Mouse (Mus musculus) stomach, embryonic 14.5 days (tissue): ENCODE data around the gene Eci2. TPM values are rescaled to one million over a fixed set of nuclear protein-coding genes. Genes with fewer than 3 reads are reported as not detected.
A peak's percentile ranks its signal among the peaks of the same experiment; 100 is the strongest.
"Not testable (repeated sequence)": the region's sequence is repeated elsewhere in the genome, so short reads cannot be mapped to it uniquely, and the experiment has no call there.

Source experiments
- ATAC-seq: fragments of 200-750 bp; cut with Nextera tagmentation; 2 replicates; pipeline ENCODE4 v1.8.0; 2017; ENCODE audit warnings: low read depth, moderate TSS enrichment; ENCODE audit not compliant: insufficient number of reproducible peaks, insufficient read depth, low FRiP score
- H3K27ac ChIP-seq: fragments of 300-500 bp; sonication (generic); 2 replicates; pipeline ENCODE4 v1.5.1; 2014; ENCODE audit warnings: mild to moderate bottlenecking, low read length, moderate library complexity, mixed read lengths
- H3K27me3 ChIP-seq: fragments of 300-500 bp; sonication (generic); 2 replicates; pipeline ENCODE4 v1.6.1; 2014; ENCODE audit warnings: low read length, control low read depth, mixed read lengths; ENCODE audit not compliant: control insufficient read depth, insufficient read depth
- H3K36me3 ChIP-seq: fragments of 300-500 bp; sonication (generic); 2 replicates; pipeline ENCODE4 v1.6.1; 2014; ENCODE audit warnings: mild to moderate bottlenecking, control low read depth, low read length, moderate library complexity, mixed read lengths; ENCODE audit not compliant: control insufficient read depth, insufficient read depth
- H3K4me1 ChIP-seq: fragments of 300-500 bp; sonication (generic); 2 replicates; pipeline ENCODE4 v1.6.1; 2014; ENCODE audit warnings: low read length, control low read depth, mixed read lengths; ENCODE audit not compliant: control insufficient read depth, insufficient read depth
- H3K4me2 ChIP-seq: fragments of 300-500 bp; sonication (generic); replicated peaks from 2 replicates; pipeline ENCODE4 v1.6.1; 2014; ENCODE audit warnings: low read depth, low read length, control low read depth
- H3K4me3 ChIP-seq: fragments of 300-500 bp; sonication (generic); 2 replicates; pipeline ENCODE4 v1.5.1; 2014; ENCODE audit warnings: low read depth, low read length, control low read depth
- H3K9ac ChIP-seq: fragments of 300-500 bp; sonication (generic); replicated peaks from 2 replicates; pipeline ENCODE4 v1.6.1; 2014; ENCODE audit warnings: low read depth, mild to moderate bottlenecking, control low read depth, low read length, moderate library complexity, mixed read lengths
- H3K9me3 ChIP-seq: fragments of 300-500 bp; sonication (generic); 2 replicates; pipeline ENCODE4 v1.6.1; 2016; ENCODE audit warnings: low read depth, low read length, control low read depth; ENCODE audit not compliant: control insufficient read depth
- WGBS: fragments of 180-500 bp; shearing (Covaris S2); extraction: QIAGEN DNeasy Blood & Tissue Kit; methylation state at CpG from one replicate; pipeline ENCODE4 v1.1.7; 2014; 5-methylcytosine and 5-hydroxymethylcytosine counted together
- polyA plus RNA-seq: library from polyadenylated mRNA; unstranded; fragments of >200 nt; fragmentation: Nextera tagmentation; extraction: Ambion mirVana; gene quantifications from 2 replicates; pipeline ENCODE4 v1.2.1, GENCODE M21; 2014

Eci2 gene
- polyA plus RNA-seq, 1 experiment from 2014 or later = 154 TPM

DNA sequence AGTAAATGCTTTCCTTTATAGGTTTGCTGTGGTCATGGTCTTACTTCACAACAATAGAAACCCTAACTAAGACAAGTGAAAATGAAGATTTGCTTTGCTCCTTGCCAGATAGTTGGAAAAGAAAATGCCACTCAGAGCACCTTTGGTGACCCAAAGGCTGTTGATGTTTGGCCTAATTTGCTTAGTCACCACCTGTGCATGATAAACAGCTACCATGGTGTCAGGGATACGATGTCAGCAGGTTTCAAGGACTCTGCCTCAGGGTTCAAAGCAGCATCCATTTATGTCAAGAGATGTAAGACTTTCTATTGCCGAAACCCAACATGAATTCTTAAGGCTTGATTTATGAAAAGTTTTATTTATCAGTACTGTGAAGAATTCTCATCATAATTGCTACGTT is 49.5 kb downstream of the Eci2 start:
- Histone ChIP-seq H3K4me3 (no peak overlapping the region), H3K27ac (no peak overlapping the region), H3K9ac (no peak overlapping the region), H3K4me2 (no peak overlapping the region), H3K4me1 (no peaks in the 10 kb centered on the region), H3K9me3 (no peaks in the 10 kb centered on the region), H3K36me3 (peaks cover 32% of the 10 kb centered on the region), H3K27me3 (no peaks in the 10 kb centered on the region)
- ATAC-seq = no peak
- WGBS = 89% methylated on average over 3 of the region's 3 CpGs

DNA sequence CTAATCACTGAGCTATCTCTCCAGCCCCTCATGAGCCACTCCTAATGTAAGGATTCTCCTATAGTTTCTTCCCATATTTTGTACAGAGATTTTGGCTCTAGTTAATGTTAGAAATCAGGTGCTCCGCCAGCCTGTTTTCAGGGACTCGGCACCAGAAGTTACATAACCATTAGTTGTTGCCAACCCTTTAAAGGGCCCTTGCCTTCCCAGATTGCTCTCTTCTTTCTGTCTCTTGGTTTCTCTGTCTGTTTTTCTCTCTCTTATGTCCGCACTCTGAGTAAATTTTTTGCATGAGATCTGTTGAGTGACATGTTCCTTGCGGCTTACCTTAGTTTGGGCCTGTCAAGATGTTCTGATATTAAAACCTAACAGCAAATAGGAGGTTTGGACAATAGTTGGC is 50.8 kb downstream of the Eci2 start:
- WGBS = 88% methylated on average over 4 of the region's 4 CpGs
- H3K4me2 ChIP-seq = no peak overlapping the region
- no peaks in the 10 kb centered on the region for H3K27me3 ChIP-seq
- no peak overlapping the region for H3K9ac ChIP-seq
- no peak overlapping the region for H3K4me3 ChIP-seq
- no peaks in the 10 kb centered on the region for H3K9me3 ChIP-seq
- no peak for ATAC-seq
- H3K36me3 ChIP-seq = peaks cover 29% of the 10 kb centered on the region
- no peak overlapping the region for H3K27ac ChIP-seq
- no peaks in the 10 kb centered on the region for H3K4me1 ChIP-seq

DNA sequence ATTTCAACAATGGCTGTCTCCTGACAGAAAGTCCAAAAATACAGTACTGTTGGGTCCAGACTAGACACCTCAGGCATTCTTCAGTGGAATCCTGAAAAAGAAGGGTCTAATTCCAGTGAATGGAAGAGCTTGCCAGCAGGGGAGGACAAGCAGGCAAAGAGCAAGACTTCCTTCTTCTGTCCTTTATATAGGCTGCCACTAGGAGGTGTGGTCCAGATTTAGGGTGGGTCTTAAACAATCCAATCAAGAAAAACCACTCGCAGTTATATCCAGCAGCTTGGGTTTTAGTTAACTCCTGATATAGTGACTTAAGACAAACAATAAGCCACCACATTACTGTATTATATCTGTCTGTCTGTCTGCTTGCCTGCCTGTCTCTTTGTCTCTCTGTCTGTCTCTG is 53.1 kb downstream of the Eci2 start:
- Histone ChIP-seq H3K36me3 (peaks cover 10% of the 10 kb centered on the region), H3K9ac (no peak overlapping the region), H3K9me3 (no peaks in the 10 kb centered on the region), H3K27ac (no peak overlapping the region), H3K4me1 (no peaks in the 10 kb centered on the region), H3K4me2 (no peak overlapping the region), H3K4me3 (no peak overlapping the region), H3K27me3 (no peaks in the 10 kb centered on the region)
- WGBS = 47% methylated on average over 1 of the region's 1 CpGs
- ATAC-seq = no peak

GRCm38 (mm10) chr13:34973149-34973548 is 53.7 kb downstream of the Eci2 start:
- Histone ChIP-seq H3K4me1 (no peaks in the 10 kb centered on the region), H3K27ac (no peak overlapping the region), H3K9ac (no peak overlapping the region), H3K36me3 (peaks cover 9% of the 10 kb centered on the region), H3K4me2 (no peak overlapping the region), H3K9me3 (no peaks in the 10 kb centered on the region), H3K4me3 (no peak overlapping the region), H3K27me3 (no peaks in the 10 kb centered on the region)
- 37% methylated on average over 1 of the region's 1 CpGs for WGBS
- no peak for ATAC-seq

- not testable (repeated sequence) for H3K9me3 ChIP-seq, H3K4me1 ChIP-seq, H3K27me3 ChIP-seq, H3K4me3 ChIP-seq, H3K4me2 ChIP-seq, H3K9ac ChIP-seq, H3K27ac ChIP-seq, H3K36me3 ChIP-seq, ATAC-seq
These were observed 54.4 kb downstream of the Eci2 start for GRCm38 (mm10) chr13:34972456-34972855.

GRCm38 (mm10) chr13:34965647-34966046 is 61.2 kb downstream of the Eci2 start:
- H3K9me3 ChIP-seq, ATAC-seq: not testable (repeated sequence)
- WGBS = 75% methylated on average over 9 of the region's 9 CpGs

GRCm38 (mm10) chr13:34964866-34965265 is 62.0 kb downstream of the Eci2 start:
- no peaks in the 10 kb centered on the region for H3K9me3 ChIP-seq
- WGBS = 22% methylated on average over 5 of the region's 5 CpGs
- no peaks in the 10 kb centered on the region; the same call in 1 of the 2 replicates for H3K4me1 ChIP-seq
- H3K4me3 ChIP-seq = peak overlapping the region; percentile 45; the same call in 1 of the 2 replicates
- ATAC-seq = no peak
- H3K27me3 ChIP-seq = 0 out of 2 replicates have a peak, but pooled peaks cover 3% of the 10 kb centered on the region
- no peaks in the 10 kb centered on the region for H3K36me3 ChIP-seq
- H3K27ac ChIP-seq = no peak overlapping the region
- H3K9ac ChIP-seq = no peak overlapping the region
- H3K4me2 ChIP-seq = peak overlapping the region; percentile 80

More at GRCm38 (mm10) chr13:34965647-34966046, 61.2 kb downstream of the Eci2 start:
- H3K9ac ChIP-seq, H3K27me3 ChIP-seq, H3K36me3 ChIP-seq, H3K27ac ChIP-seq, H3K4me1 ChIP-seq, H3K4me3 ChIP-seq, H3K4me2 ChIP-seq: not testable (repeated sequence)

DNA sequence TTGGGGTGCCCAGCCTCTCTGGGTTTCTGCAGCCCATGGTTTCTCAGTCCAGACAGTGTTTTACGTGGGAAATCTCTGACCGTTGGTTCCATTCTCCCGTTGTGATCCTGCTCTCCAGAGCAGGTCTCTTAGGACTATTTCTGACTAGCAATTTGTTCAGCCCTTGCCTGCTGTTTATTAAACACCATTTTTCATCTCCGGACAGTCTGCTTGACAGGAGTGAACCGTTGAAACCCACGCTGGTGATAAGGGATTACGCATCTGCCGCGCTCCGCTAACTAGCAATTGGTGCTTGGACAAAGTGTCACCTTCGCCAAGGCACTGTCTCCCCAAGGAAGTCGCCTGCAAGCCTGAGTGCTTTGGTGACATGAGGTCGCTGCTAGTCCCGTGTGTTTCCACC is 62.5 kb downstream of the Eci2 start:
- 3% methylated on average over 14 of the region's 14 CpGs for WGBS
- H3K36me3 ChIP-seq = no peaks in the 10 kb centered on the region
- H3K4me3 ChIP-seq = peak overlapping the region; percentile 45
- ATAC-seq = no peak
- no peak overlapping the region for H3K9ac ChIP-seq
- peak overlapping the region; percentile 80 for H3K4me2 ChIP-seq
- 0 out of 2 replicates have a peak, but pooled peaks cover 3% of the 10 kb centered on the region for H3K27me3 ChIP-seq
- H3K9me3 ChIP-seq = no peaks in the 10 kb centered on the region
- H3K4me1 ChIP-seq = no peaks in the 10 kb centered on the region; the same call in 1 of the 2 replicates
- no peak overlapping the region for H3K27ac ChIP-seq
